Mouse (Mus musculus) forebrain, embryonic 14.5 days (tissue): ENCODE data around the gene Mrpl17. TPM values are rescaled to one million over a fixed set of nuclear protein-coding genes. Genes with fewer than 3 reads are reported as not detected.

Experiments
- ATAC-seq: fragments of 200-750 bp; cut with Nextera tagmentation; 2 replicates; pipeline ENCODE4 v1.8.0; 2017; ENCODE audit warnings: mild to moderate bottlenecking, moderate library complexity
- DNase-seq: peaks from one replicate; pipeline ENCODE4 v3.0.0-alpha.2; 2015; ENCODE audit warnings: low spot score
- H3K27ac ChIP-seq: fragments of 300-500 bp; sonication (generic); 2 replicates; pipeline ENCODE4 v1.5.1; 2014; ENCODE audit warnings: low read depth, mild to moderate bottlenecking, control low read depth, low read length, moderate library complexity
- H3K27me3 ChIP-seq: fragments of 300-500 bp; sonication (generic); replicated peaks from 2 replicates; pipeline ENCODE4 v1.6.1; 2014; ENCODE audit warnings: low read length, control low read depth, mixed read lengths; ENCODE audit not compliant: control insufficient read depth, insufficient read depth
- H3K36me3 ChIP-seq: fragments of 300-500 bp; sonication (generic); 2 replicates; pipeline ENCODE4 v1.6.1; 2014; ENCODE audit warnings: low read length, control low read depth; ENCODE audit not compliant: control insufficient read depth, insufficient read depth
- H3K4me1 ChIP-seq: fragments of 300-500 bp; sonication (generic); 2 replicates; pipeline ENCODE4 v1.6.1; 2014; ENCODE audit warnings: antibody characterized with exemption, low read length, control low read depth; ENCODE audit not compliant: control insufficient read depth, insufficient read depth
- H3K4me2 ChIP-seq: fragments of 300-500 bp; sonication (generic); 2 replicates; pipeline ENCODE4 v1.6.1; 2014; ENCODE audit warnings: mild to moderate bottlenecking, control low read depth, low read length
- H3K4me3 ChIP-seq: fragments of 300-500 bp; sonication (generic); 2 replicates; pipeline ENCODE4 v1.5.1; 2014; ENCODE audit warnings: low read depth, low read length, control low read depth
- H3K9ac ChIP-seq: fragments of 300-500 bp; sonication (generic); 2 replicates; pipeline ENCODE4 v1.6.1; 2014; ENCODE audit warnings: mild to moderate bottlenecking, low read length, control low read depth, moderate library complexity
- H3K9me3 ChIP-seq: fragments of 300-500 bp; sonication (generic); replicated peaks from 2 replicates; pipeline ENCODE4 v1.6.1; 2016; ENCODE audit warnings: low read length, control low read depth, mixed read lengths; ENCODE audit not compliant: control insufficient read depth
- WGBS: fragments of 180-500 bp; shearing (Covaris S2); extraction: QIAGEN DNeasy Blood & Tissue Kit; methylation state at CpG from one replicate; pipeline ENCODE4 v1.1.7; 2014; 5-methylcytosine and 5-hydroxymethylcytosine counted together
- polyA plus RNA-seq: library from polyadenylated mRNA; unstranded; fragments of >200 nt; fragmentation: Nextera tagmentation; extraction: Ambion mirVana; gene quantifications from 2 replicates; pipeline ENCODE4 v1.2.1, GENCODE M21; 2014

Mrpl17 gene
- polyA plus RNA-seq, 1 experiment from 2014 or later = 221 TPM

GRCm38 (mm10) chr7:105762517-105763270 is 48.2 kb downstream of the Mrpl17 start:
- no peak overlapping the region for H3K4me2 ChIP-seq
- DNase-seq (no peak), ATAC-seq (0 out of 2 replicates have a peak, but pooled peaks have one; percentile 16)
- no peaks in the 10 kb centered on the region for H3K9me3 ChIP-seq
- H3K4me3 ChIP-seq = no peak overlapping the region
- no peak overlapping the region for H3K9ac ChIP-seq
- no peak overlapping the region for H3K27ac ChIP-seq
- WGBS = 28% methylated on average over 55 of the region's 55 CpGs
- no peaks in the 10 kb centered on the region for H3K4me1 ChIP-seq
- peaks cover 94% of the 10 kb centered on the region for H3K36me3 ChIP-seq
- 0 out of 2 replicates have a peak, but pooled peaks cover 3% of the 10 kb centered on the region for H3K27me3 ChIP-seq

GRCm38 (mm10) chr7:105761813-105762484 is 49.0 kb downstream of the Mrpl17 start:
- Histone ChIP-seq H3K4me1 (no peaks in the 10 kb centered on the region), H3K36me3 (peaks cover 94% of the 10 kb centered on the region), H3K9ac (0 out of 2 replicates have a peak overlapping the region, but pooled peaks have one; percentile 25), H3K27ac (no peak overlapping the region), H3K4me3 (no peak overlapping the region), H3K9me3 (no peaks in the 10 kb centered on the region), H3K4me2 (no peak overlapping the region), H3K27me3 (0 out of 2 replicates have a peak, but pooled peaks cover 3% of the 10 kb centered on the region)
- WGBS = 23% methylated on average over 51 of the region's 51 CpGs
- ATAC-seq (0 out of 2 replicates have a peak, but pooled peaks have one; percentile 22), DNase-seq (no peak)

DNA sequence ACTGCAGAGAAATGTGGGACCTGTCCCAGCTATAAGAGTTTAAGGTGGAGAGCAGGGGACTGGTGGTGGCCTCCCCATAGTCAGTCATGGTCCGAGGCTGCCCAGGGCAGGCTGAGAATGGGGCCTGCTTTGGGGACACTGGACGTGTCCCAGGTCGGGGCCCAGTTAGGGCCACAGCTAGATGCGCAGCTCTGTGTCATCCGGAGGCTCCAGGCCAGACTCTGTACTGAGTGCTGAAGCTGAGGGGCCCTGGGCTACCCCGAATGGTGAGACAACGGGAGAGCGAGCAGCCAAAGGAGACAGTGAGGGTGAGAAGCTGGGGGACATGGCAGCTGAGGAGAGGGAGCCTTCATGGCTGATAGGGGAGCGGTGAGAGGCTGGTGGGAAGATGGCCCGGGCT is 57.6 kb downstream of the Mrpl17 start:
- 93% methylated on average over 10 of the region's 10 CpGs for WGBS

More for the DNA sequence above, 57.6 kb downstream of the Mrpl17 start:
- DNase-seq (no peak), ATAC-seq (no peak)
- no peaks in the 10 kb centered on the region for H3K9me3 ChIP-seq
- no peak overlapping the region for H3K9ac ChIP-seq
- H3K4me1 ChIP-seq = peaks cover 5% of the 10 kb centered on the region; the same call in 1 of the 2 replicates
- peaks cover 71% of the 10 kb centered on the region for H3K36me3 ChIP-seq
- H3K4me2 ChIP-seq = no peak overlapping the region
- H3K27me3 ChIP-seq = no peaks in the 10 kb centered on the region
- H3K27ac ChIP-seq = no peak overlapping the region
- H3K4me3 ChIP-seq = no peak overlapping the region

Other genes with a start within 250 kb of the Mrpl17 start
- gene Apbb1, start 229.4 kb downstream of the Mrpl17 start, polyA plus RNA-seq = 188 and 228 TPM in 2 replicates
- gene Hpx, start 211.0 kb downstream of the Mrpl17 start, polyA plus RNA-seq = not detected in 2 replicates
- 41.0 and 52.4 TPM in 2 replicates for gene Trim3, start 177.5 kb downstream of the Mrpl17 start, polyA plus RNA-seq
- gene Timm10b, start 171.0 kb downstream of the Mrpl17 start, polyA plus RNA-seq = 137 and 144 TPM in 2 replicates
- gene Arfip2, start 170.7 kb downstream of the Mrpl17 start, polyA plus RNA-seq = 92.9 and 97.6 TPM in 2 replicates
- gene Gm45799, start 170.5 kb downstream of the Mrpl17 start, polyA plus RNA-seq = 17.4 and 25.0 TPM in 2 replicates
- 0.96 and 1.1 TPM in 2 replicates for gene Dnhd1, start 160.3 kb downstream of the Mrpl17 start, polyA plus RNA-seq
- gene Ilk, start 74.5 kb downstream of the Mrpl17 start, polyA plus RNA-seq = 207 and 214 TPM in 2 replicates
- 19.3 and 20.3 TPM in 2 replicates for gene Rrp8, start 73.7 kb downstream of the Mrpl17 start, polyA plus RNA-seq
- 116 and 164 TPM in 2 replicates for gene Taf10, start 66.7 kb downstream of the Mrpl17 start, polyA plus RNA-seq
- 41.1 and 44.3 TPM in 2 replicates for gene Tpp1, start 58.9 kb downstream of the Mrpl17 start, polyA plus RNA-seq
- 18.3 and 21.7 TPM in 2 replicates for gene Dchs1, start 23.4 kb downstream of the Mrpl17 start, polyA plus RNA-seq
- 0.08 TPM in 1 of 2 replicates, not detected in the other for gene Gm4070, start 142.9 kb upstream of the Mrpl17 start, polyA plus RNA-seq